Mouse (Mus musculus): ENCODE data around the gene Rnf169.
A peak's percentile ranks its signal among the peaks of the same experiment; 100 is the strongest.

The Rnf169 gene

DNA sequence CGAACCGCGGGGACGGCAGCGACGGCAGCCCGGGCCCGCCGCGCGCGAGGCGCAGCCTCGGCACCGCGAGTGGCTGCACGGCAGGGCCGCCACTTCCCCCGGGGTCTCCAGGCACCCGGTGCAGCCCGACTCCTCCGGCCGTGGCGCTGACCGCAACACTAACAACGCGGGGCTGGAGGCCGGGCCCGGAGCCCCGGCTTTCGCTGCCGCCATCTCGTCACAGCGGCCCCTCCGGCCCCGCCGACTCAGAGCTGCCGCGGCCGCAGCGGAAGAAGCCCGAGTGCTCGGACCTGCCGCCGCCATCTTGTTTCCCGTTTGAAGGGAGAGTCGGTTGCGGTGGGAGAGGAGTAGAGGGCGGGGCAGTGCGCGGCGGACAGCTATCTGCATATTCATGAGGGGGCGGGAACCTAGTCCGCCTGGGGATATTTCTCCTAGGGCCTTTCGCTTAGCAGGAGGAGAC is at the start of gene Rnf169:
Gene Rnf169 (minus strand): TSS at position 317 of the 460 bp plus-strand sequence.
- DNase-seq (ENCODE audit: extremely low spot score), result peak; percentile 90

DNA sequence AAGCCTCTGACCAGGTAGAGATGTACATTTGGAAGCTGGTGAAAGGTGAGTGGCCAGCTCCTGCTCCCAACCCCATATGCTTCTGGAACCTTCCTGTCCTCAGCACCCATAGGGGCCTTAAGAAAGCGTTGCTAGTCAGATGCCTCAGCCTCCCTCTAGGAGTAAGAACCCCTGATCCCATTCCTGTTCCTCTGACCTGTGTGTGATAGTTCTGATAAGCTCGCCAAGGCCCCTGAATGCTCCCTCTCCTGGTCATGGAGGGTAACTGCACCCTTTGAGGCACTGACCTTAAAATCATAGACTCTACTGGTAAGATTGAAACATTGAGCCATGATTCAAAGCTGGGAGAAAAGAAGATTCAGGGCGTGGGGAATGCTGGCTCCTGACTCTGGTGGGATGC is 49.1 kb upstream of the Rnf169 start:
- peak; percentile 38 for DNase-seq (ENCODE audit: extremely low spot score)

DNA sequence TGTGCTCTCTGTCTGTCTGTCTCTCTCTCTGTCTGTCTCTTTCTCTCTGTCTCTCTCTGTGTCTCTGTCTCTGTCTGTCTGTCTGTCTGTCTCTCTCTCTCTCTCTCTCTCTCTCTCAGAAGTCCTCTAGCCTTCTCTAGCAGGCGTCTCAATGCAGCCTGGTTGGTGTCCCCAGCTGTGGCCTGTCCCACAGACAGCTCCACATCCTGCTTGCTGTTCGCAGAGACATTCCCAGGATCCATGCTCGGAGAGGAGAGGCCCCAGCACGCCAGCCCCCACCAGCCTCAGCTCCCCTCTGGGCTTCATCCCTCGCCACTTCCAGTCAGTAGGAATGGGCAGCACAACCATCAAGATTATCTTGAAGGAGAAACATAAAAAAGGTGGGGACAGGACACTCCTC is 47.1 kb upstream of the Rnf169 start:
- no peak for DNase-seq (ENCODE audit: extremely low spot score)

DNA sequence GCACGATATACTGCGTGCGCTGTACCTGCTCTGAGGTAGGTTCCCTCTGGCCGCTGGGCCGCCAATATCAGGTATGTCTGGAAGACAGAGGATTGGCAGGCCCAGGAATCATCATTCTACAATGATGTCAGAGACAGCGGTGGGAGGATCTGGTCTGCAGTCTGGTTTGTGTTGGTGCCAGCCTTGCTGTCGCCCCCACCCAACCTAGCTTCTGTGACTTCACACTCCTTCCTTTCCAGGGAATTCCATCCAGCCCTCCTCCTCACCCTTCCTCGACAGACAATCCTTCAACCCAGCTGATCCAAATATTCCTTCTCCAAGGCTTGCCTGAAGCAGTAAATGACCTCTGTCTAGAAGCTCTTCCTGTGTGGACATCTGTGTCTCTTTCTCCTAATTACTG is 36.8 kb upstream of the Rnf169 start:
- no peak for DNase-seq (ENCODE audit: extremely low spot score)

DNA sequence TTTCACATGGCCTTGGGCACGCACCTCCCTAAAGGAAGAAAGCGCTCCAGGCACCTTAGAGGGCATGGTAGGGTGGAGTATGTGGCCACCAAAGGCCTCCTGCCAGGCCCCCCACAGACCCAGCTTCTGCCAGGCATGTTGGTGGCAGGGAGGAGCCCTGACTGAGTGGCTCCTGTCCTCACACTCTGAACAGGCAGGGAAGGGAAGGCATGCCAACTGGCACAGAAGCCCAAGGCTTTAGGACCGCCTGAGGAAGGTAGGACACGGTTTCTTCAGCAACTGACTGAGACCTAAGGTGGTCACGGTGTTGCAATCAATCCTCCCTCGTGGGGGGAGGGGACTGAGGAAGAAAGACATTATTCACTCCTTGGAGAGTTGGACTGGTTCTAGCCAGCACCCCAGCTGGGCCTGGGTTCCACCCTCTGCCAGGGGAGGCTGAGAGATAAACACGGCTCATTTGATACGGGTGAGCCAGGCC is 33.9 kb upstream of the Rnf169 start:
- DNase-seq (ENCODE audit: extremely low spot score), result no peak

DNA sequence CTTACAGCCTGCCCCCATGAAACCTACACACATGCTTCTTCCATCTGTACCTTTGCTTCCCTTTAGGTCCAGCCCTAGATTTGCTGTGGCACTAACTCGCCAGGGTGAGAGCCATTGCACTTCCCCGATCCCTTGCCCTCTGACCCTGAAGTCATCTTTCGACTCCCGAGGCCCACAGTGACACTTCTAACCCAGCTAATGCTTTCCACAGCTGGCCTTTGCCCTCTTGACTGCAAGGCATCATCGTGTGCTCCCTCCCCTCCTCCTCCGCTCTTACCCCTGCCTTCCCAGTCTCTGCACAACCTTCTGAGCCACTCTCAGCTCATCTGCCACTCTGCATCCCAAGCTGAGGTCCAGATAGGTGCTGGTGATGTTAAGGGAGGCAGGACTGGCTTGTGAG is 32.3 kb upstream of the Rnf169 start:
- peak; percentile 69 for DNase-seq (ENCODE audit: extremely low spot score)

DNA sequence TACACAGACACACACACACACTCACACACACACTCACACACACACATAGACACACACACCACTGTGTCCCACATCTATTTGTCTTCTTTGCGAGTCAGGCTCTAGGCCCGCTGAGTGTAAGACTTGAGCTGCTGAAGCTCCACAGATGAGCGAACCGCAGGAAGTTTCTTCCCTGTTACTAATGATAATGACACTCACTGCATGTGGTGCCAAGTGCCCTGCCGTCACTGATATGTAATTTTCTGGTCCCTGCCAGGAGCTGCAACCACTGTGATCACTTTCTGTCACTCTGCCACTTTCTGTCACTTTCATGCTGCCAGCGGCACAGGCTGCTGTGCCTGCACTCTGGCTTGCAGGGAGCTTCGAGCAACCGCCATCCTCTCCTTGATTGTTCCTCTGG is 31.8 kb upstream of the Rnf169 start:
- peak; percentile 29 for DNase-seq (ENCODE audit: extremely low spot score)

DNA sequence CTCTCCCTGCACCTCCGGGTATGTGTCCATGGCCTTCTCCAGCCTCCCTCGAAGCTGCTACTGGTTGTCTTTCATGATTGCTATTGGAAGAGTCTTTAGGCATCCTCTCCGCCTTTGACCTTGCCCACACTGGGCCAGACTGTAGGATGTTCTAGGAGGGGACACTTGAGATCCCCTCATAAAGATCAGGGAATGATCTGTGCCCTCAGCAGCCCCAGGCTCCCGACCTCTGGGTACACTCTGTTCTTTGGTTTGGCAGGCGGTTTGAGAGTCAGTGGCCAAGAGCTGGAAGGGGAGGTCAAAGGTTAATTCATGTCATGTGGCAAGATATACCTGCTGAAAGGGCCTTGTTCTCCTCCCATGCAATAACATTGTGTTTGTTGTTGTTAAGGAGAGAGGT is 30.5 kb upstream of the Rnf169 start:
- peak; percentile 53 for DNase-seq (ENCODE audit: extremely low spot score)

DNA sequence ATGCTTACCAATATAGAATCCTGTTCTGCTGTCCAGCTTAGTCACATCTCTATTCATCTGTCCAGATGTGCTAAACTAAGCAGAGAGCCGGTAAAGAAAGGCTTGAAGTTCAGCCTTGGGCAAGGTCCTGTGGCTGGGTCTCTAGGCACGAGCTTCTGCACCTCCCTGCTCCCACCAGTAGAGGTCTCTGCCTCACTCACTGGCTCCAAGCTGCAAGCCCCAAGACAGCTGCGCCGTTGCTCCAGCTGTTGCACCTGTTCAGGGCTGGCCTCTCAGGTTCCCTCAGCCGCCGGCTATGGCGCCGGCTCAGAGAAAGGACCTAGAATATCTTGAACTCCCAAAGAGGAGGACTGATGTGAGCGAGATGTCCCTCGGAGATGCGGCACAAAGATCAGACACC is 29.4 kb upstream of the Rnf169 start:
- peak; percentile 75 for DNase-seq (ENCODE audit: extremely low spot score)

DNA sequence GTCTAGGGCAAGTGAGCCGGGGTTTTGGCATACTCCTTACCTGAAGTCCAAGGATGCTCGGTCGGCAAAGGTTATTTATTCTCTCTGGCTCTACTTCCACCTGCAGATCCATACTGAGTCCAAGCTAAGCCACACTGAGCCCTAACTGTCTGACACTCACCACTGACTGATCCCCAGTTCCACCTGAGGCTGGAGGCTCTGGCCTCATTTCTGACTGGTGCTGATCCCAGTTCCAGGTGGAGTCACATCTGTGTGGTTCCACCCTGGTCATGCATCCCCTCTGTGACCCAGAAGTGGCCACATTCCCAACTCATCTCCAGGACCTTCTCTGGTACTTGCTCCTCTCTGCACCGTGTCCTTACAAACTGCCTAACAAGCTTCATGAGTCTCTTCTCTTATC is 28.5 kb upstream of the Rnf169 start:
- DNase-seq (ENCODE audit: extremely low spot score), result no peak

DNA sequence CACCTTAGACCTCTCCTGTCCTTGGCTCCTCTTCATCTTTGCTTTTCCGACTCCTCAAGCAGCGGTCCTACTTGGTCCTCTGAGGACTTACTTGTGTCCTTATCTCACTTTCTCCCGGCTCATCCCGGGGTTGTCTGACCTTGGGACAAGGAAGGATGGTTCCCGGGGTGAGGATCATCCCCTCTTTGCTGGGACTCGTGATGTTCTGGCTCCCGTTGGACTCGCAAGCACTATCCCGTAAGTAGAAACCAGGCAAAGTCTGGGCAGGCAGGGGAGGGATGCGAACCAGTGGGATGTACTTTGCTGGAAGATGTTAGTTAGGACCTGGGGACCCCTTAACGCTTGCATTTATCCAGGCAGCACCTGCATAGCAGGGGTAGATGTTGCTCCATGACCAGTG is 26.2 kb upstream of the Rnf169 start:
- DNase-seq (ENCODE audit: extremely low spot score), result no peak

DNA sequence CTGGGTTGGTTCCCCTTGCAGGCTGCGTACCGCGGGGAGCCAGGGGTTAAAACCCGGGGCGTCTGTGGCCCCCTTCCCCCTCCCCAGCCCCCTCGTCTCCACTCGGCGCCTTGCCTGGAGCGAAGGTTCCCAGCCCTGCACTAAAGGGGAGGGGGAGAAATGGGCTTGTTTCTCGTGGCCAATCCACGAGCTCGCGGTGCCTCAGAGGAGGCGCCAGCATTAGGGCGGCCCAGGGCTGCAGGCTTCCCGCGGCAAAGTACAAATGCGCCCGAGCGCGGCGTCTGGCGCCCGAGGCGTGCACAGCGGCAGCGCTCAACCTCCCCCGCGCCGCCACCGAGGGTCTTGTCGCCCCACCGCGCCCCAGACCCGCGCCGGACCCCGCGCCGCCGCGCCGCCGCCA is 25.5 kb upstream of the Rnf169 start, which contains the start of gene Chrdl2:
Gene Chrdl2 (plus strand): TSS at position 383 of the 400 bp plus-strand sequence.
- DNase-seq (ENCODE audit: extremely low spot score), result peak; percentile 43

DNA sequence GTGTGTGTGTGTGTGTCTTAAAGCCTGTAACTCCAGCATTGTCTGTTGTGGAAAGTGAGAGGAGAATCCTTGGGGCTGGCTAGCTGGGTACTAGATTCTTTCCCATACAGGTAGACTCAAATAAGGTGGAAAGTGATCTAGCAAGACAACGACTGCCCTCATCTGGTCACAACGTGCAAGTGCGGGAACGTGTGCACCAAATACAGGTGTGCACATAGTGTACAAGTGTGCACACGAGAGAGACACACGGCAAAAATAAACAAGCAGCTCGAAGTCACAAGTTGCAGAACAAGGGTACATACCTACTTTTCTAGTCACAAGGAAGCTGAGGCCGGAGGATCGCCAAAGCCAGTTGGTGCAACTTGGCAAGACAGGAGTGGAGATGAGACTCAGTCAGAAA is 23.5 kb upstream of the Rnf169 start:
- no peak for DNase-seq (ENCODE audit: extremely low spot score)

DNA sequence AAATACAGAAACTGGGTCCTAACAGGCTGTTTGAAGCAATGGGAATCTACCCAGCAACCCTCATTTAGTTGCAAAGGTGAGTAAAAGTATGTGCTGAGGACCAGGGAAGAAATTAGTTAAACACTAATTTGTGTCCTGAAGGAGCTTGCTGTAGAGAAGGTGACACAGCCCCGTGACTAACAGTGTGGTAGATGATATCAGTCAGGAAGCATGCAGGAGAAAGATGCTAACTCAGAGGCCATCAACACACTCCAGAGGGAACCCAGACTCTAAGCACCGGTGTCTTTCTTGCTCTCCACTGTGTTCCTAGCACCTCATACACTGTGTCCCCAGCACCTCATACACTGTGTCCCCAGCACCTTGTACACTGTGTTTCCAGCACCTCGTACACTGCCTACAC is 18.4 kb upstream of the Rnf169 start:
- no peak for DNase-seq (ENCODE audit: extremely low spot score)

DNA sequence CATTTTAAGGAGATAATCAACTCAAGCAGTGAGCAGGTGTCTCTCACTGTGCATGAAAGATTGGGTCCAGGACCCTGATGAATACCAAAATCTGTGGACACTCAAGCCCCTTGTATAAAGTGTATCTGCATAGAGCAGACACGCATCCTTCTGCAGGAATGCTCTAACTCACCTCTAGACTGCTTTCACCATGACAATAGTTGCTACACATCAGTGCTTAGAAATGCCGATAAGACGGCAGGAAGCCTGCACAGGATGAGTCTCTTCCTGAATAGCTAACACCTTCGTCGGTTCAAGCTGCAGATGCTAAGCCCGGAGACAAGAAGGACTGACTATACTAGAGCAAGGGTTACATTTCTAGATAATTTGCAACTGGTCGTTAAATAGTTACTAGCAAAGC is 14.9 kb upstream of the Rnf169 start:
- no peak for DNase-seq (ENCODE audit: extremely low spot score)

DNA sequence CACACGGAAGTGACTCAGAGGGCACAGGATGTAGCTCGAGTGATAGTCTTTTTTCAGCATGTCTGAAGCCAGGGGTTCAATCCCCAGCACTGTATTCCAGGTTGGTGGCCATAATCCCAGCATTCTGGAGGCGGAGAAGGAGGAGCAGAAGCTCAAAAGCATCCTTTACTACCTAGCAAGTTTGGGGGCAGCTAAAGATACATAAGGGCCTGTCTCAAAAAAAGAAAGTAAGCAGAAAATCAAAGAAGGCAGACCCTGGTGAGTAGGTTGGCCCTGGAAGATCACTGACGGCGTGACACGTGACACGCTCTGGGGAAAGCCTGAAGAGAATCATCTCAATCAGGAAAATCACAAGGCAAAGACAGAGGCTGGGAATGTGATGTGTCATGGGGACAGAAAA is 12.9 kb upstream of the Rnf169 start:
- no peak for DNase-seq (ENCODE audit: extremely low spot score)

DNA sequence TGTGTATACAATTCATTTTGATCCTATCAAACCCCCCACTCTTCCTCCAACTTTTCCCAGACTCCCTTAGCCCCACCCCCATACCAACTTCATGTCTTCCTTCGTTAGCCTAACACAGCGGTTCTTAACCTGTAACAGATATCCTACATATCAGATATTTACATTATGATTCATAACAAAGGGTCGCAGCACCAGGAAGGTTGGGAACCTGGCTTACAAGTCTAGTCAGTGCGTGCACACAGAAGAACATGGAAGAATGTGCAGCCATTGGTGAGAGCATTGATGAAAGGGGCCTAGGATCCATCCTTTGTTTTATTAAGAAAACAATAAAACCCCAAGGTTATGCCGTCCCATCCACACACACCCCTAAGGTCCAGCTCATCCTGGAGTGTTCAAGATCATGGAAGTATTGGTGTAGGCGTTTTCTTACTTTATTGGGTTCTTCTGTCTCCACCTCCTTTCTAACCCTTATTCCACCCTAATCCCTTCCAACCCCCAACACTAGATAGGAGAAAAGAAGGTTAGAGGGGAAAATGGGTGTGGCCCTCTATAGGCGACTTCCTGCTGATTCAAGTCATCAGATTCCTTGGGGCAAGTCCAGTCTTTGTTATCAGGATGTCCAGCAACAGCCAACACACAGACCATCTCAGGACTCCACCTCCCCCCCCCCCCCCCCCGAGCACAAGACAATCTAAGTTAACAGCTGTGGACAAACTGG is 10.9 kb upstream of the Rnf169 start:
- no peak for DNase-seq (ENCODE audit: extremely low spot score)

DNA sequence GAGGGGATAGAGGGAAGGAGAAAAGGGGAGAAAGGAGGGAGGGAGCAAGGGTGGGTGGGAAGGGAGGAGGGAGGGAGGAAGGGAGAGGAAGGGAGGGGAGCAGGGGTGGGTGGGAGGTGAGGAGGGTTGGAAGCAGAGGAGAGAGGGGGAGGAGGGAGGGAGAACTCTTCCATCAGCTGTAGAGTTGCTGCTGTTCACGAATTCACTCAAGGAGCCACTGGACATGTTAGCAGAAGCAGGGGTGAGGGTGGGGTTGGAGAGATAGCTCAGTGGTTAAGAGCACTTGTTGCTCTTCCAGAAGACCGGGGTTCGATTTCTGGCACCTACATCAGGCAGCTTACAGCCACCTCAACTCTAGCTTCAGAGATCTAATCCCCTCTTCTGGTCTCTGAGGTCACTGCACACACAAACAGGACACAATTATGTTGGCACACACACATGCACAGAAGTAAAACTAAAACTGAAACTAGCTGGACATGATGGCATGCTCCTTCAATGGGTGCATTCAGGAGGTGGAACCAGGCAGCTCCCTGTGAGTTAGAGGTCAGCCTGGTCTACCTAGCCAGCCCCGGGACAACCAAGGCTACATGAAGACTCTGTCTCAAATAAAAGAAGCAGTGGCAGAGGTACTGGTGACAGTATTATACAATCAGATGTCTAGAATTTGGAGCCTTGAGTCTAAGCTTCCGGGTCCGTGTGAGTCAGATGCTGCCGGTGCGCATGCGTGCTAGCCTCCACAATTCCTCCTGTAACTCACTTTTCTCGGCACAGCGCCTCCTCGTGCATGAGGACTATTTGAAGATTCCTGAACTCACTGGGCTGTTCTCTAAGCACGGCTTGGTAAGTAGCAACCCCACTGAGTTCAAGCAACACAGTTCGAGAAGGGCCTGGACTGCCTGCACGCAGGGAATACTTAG is 9.9 kb upstream of the Rnf169 start:
- DNase-seq (ENCODE audit: extremely low spot score), result no peak

DNA sequence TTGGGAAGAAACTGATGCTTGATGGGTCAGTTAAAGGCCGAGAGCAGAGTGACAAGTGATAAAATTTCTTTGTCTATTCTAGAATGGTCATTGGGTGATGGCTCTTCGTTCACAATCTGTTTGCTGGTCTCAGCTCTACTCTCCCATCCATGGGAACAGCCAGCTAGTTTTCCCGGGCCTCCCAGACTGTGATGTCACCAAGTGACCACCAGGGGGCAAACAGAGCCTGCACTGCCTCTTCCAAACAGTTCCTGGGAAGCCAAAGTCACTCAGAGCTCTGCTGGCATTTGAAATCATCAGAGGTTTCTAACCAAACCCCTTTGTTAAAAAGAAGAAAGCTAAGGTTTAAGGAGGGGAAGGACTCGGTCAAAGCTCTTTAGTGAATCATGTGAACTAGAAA is 8.5 kb upstream of the Rnf169 start:
- peak; percentile 79 for DNase-seq (ENCODE audit: extremely low spot score)

DNA sequence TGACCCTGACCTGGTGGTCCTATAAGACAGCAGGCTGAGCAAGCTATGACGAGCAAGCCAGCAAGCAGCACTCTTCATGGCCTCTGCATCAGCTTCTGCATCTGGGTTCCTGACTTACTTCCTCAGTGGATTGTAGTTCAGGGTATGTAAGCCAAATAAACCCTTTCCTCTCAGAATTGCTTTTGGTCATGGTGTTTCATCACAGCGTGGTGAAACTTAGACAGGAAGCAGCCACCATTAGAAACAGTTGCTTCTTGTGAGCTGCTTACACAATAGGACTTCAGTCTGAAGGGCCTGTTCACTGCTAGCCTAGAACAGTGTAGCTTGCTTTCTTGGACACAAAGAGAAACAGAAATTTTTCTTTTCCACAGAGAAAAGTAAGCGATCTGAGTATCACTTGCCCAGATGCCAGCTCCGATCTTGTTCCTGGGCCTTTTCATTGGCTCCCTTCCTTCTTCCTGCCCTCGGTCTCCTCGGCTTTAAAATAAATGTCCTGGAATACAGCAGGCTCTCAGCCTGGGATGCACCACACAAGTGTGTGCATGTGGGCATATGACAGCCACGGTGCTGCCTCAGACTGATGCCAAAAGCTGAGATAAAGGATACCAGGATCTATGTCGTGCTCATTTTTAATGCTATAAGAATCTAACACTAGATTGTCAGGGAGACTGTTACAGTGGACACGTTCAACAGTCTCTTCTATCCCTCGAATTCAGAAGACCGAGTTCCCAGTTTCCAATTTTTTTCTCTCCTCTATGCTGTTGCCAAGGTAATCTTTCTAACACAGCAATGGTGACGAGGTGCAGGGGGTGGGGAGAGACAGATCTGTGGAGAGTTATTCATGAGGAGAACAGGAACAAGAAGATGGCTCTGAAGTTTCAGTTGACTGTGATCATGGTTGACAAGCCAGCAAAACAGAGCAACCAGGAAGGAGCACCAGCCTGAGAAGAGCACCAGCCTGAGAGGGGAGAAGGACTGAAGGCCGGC is 2.3 kb upstream of the Rnf169 start:
- no peak for DNase-seq (ENCODE audit: extremely low spot score)

DNA sequence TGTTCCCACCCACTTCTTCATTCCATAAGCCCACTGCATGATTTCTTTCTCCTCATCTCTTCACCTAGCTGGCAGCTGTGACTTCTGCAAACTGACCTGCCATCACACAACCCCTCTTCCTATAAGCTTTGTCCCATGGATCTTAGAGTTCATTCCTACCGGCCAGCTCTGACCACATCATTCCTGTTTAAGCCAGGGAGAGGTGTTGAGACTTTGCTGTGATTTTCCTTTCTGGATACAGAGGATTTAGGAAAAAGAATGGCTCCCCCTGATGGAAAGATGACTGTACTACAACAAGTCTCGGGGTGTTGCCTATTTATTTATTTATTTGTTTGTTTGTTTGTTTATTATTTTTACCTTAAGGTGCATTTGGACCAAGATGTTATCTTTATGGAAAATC is 1.1 kb upstream of the Rnf169 start:
- peak; percentile 38 for DNase-seq (ENCODE audit: extremely low spot score)

Measured in embryo, embryonic 9.5 days (tissue).